Mouse (Mus musculus) stomach, postnatal 0 days (tissue): ENCODE measurements at regions not wholly inside any gene's neighbourhood (a gene's known extent, or its start where the extent isn't known, plus 50 kb on each side); places are given as distances from the start of the nearest gene placed in this dataset.

Experiments
- CTCF ChIP-seq: IDR thresholded peaks from 2 replicates; pipeline ENCODE4 v1.5.1; 2016; ENCODE audit warnings: antibody characterized with exemption, low read depth, mild to moderate bottlenecking, moderate library complexity
- EP300 ChIP-seq: optimal IDR thresholded peaks from 2 replicates; pipeline ENCODE3; 2016; ENCODE audit warnings: antibody characterized with exemption

GRCm38 (mm10) chr11:56244951-56245350 lies 204.1 kb upstream of the Nmur2 start:
- TF ChIP-seq EP300 (no peak), CTCF (no peak)
